12 mouse cellular contexts compared by ENCODE assay signal in genomic region chr10:81460951-81461350, GRCm38 (mm10).
DNase-seq lines count a peak whose midpoint lies in the region.
"Had no signal": no experiment of that assay in that cellular context is flagged by ENCODE, and none has a peak within 500 bp of the region (broad histone marks: within the 10 kb centered on the region; RNA-seq: fewer than 3 reads in every experiment).

No protein-coding gene starts in this region.

- peak; percentile 34 to 36 for DNase-seq in cerebellum, postnatal 10 days
- no peak for DNase-seq in cerebellum, adult 18-20 months
- DNase-seq in kidney, postnatal 10 days = peak; percentile 4
- DNase-seq in kidney, adult 8-10 months = no peak
- DNase-seq in ovary, postnatal 36 days (ENCODE audit: low spot score) = peak; percentile 1
- no peak for DNase-seq in ovary, postnatal 14 days (ENCODE audit: low spot score)
- DNase-seq in thymus, postnatal 4 days = peak; percentile 4
- DNase-seq in thymus, postnatal 10 days (ENCODE audit: low spot score in 2 of 2) = no peak
- DNase-seq: adrenal gland, postnatal 14 days; cerebellum, adult 8-10 months; gastrocnemius, postnatal 25 days; heart, postnatal 14 days had no signal

Comparison
In these comparisons a context has a peak if more than half of its experiments do, and no peak if none do; other contexts are left out.
1. DNase-seq: peak in cerebellum, postnatal 10 days (2 of 2), kidney, postnatal 10 days (single experiment), ovary, postnatal 36 days (single experiment) and thymus, postnatal 4 days (single experiment); none in cerebellum, adult 18-20 months (0 of 2), kidney, adult 8-10 months (0 of 2), ovary, postnatal 14 days (single experiment) and thymus, postnatal 10 days (0 of 2).